Mouse (Mus musculus) intestine, embryonic 16.5 days (tissue): ENCODE data around the gene Rims4. TPM values are rescaled to one million over a fixed set of nuclear protein-coding genes. Genes with fewer than 3 reads are reported as not detected.

ENCODE experiments used
- ATAC-seq: fragments of 200-750 bp; cut with Nextera tagmentation; 2 replicates; pipeline ENCODE4 v1.8.0; 2017; ENCODE audit warnings: moderate TSS enrichment, moderate library complexity
- H3K27ac ChIP-seq: fragments of 300-500 bp; sonication (generic); 2 replicates; pipeline ENCODE4 v1.5.1; 2014; ENCODE audit warnings: mild to moderate bottlenecking, low read length
- H3K27me3 ChIP-seq: fragments of 300-500 bp; sonication (generic); replicated peaks from 2 replicates; pipeline ENCODE4 v1.6.1; 2014; ENCODE audit warnings: low read length, control low read depth, mixed read lengths; ENCODE audit not compliant: control insufficient read depth, insufficient read depth
- H3K36me3 ChIP-seq: fragments of 300-500 bp; sonication (generic); 2 replicates; pipeline ENCODE4 v1.6.1; 2014; ENCODE audit warnings: low read length, control low read depth; ENCODE audit not compliant: control insufficient read depth, insufficient read depth
- H3K4me1 ChIP-seq: fragments of 300-500 bp; sonication (generic); 2 replicates; pipeline ENCODE4 v1.6.1; 2014; ENCODE audit warnings: low read length, control low read depth, mixed read lengths; ENCODE audit not compliant: control insufficient read depth, insufficient read depth
- H3K4me2 ChIP-seq: fragments of 300-500 bp; sonication (generic); 2 replicates; pipeline ENCODE4 v1.6.1; 2014; ENCODE audit warnings: low read depth, low read length, control low read depth
- H3K4me3 ChIP-seq: fragments of 300-500 bp; sonication (generic); 2 replicates; pipeline ENCODE4 v1.5.1; 2014; ENCODE audit warnings: mild to moderate bottlenecking, low read length
- H3K9ac ChIP-seq: fragments of 300-500 bp; sonication (generic); 2 replicates; pipeline ENCODE4 v1.6.1; 2014; ENCODE audit warnings: low read depth, low read length
- H3K9me3 ChIP-seq: fragments of 300-500 bp; sonication (generic); 2 replicates; pipeline ENCODE4 v1.6.1; 2016; ENCODE audit warnings: low read length, control low read depth; ENCODE audit not compliant: control insufficient read depth
- WGBS: fragments of 180-500 bp; shearing (Covaris S2); extraction: QIAGEN DNeasy Blood & Tissue Kit; methylation state at CpG from one replicate; pipeline ENCODE4 v1.1.7; 2014; 5-methylcytosine and 5-hydroxymethylcytosine counted together
- polyA plus RNA-seq: library from polyadenylated mRNA; unstranded; fragments of >200 nt; fragmentation: Nextera tagmentation; extraction: Ambion mirVana; gene quantifications from 2 replicates; pipeline ENCODE4 v1.2.1, GENCODE M21; 2015

Gene Rims4
- polyA plus RNA-seq, 1 experiment from 2014 or later, result 0.35 TPM

DNA sequence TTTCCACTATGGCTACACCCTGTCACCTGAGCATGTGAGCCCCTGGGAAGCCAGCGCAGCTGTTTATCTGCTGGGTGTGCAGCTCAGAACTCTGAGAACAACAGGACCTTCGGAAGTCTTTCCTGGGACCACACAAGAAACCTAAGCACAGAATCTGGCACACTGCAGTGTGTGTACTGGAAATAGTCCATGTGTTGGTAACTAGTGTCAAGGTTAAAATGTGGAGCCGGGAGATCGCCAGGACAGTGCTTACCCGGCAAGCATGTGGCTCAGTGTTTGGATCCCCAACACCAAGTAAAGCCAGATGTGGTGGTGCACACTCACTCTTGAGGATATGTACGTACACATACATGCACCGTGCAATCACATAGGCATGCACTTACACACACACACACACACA, 17.4 kb downstream of the Rims4 start:
- no peaks in the 10 kb centered on the region for H3K9me3 ChIP-seq
- no peak overlapping the region for H3K4me3 ChIP-seq
- H3K27me3 ChIP-seq, result no peaks in the 10 kb centered on the region
- no peak overlapping the region for H3K27ac ChIP-seq
- peaks cover 6% of the 10 kb centered on the region; the same call in 1 of the 2 replicates for H3K4me1 ChIP-seq
- no peak overlapping the region for H3K9ac ChIP-seq
- no peak for ATAC-seq
- WGBS, result 77% methylated on average over 7 of the region's 7 CpGs
- no peak overlapping the region for H3K4me2 ChIP-seq
- no peaks in the 10 kb centered on the region for H3K36me3 ChIP-seq

DNA sequence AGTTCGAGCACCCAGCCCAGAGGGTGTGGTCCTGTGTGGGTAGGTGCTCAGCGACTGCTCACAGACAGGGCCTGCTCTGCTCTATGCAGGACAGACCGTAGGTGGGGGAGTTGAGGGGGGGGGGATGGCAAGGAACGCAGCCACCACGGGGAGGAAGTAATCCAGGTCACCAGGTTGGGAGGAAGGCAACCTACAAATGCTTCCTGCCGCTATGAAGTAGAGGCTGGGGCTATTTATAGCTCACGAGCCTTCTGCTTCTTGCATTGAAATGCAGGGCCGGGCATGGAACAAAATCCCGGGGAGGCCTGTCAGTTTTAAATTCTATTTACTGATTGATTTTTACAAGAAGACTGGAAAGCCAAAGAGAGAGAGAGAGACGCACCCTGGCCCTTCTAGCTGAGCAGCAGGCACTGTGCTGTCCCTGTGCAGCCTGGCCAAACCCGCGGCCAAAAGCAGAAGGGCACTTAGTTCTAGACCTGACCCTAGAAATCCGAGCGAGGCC, 18.5 kb downstream of the Rims4 start:
- Histone ChIP-seq H3K4me2 (no peak overlapping the region), H3K36me3 (no peaks in the 10 kb centered on the region), H3K4me1 (peaks cover 6% of the 10 kb centered on the region; the same call in 1 of the 2 replicates), H3K9me3 (no peaks in the 10 kb centered on the region), H3K27ac (no peak overlapping the region), H3K9ac (no peak overlapping the region), H3K27me3 (no peaks in the 10 kb centered on the region), H3K4me3 (no peak overlapping the region)
- WGBS, result 42% methylated on average over 14 of the region's 14 CpGs
- ATAC-seq, result no peak

DNA sequence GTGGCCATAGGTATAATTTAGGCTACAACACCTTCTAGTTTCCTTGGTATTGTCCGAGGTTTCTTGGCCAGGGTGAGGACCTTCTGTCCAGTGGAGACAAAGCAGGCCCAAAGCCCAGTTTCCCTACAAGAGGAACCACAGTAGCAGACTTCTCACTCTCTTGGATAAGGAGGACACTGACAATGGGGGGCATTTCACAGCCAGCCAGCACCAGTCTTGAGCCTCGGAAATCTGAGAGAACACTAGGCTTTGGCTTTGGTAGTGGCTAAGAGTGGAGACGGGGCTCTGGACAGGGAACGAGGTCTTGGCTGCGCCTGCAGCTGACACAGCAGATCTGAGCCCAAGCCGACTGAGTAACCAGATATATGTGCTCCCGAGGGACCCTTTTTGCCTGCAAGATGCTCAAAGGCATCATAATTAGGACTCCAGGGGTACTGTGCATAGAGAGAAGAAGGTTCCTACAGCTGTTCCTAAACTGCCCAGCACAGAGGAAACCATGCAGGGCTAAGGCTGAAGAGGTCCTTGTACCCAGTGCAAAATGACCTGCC, 20.4 kb downstream of the Rims4 start:
- Histone ChIP-seq H3K27me3 (no peaks in the 10 kb centered on the region), H3K4me3 (no peak overlapping the region), H3K9me3 (no peaks in the 10 kb centered on the region), H3K4me1 (peaks cover 6% of the 10 kb centered on the region; the same call in 1 of the 2 replicates), H3K27ac (no peak overlapping the region), H3K4me2 (no peak overlapping the region), H3K9ac (no peak overlapping the region), H3K36me3 (no peaks in the 10 kb centered on the region)
- ATAC-seq, result no peak
- WGBS, result 79% methylated on average over 7 of the region's 7 CpGs

DNA sequence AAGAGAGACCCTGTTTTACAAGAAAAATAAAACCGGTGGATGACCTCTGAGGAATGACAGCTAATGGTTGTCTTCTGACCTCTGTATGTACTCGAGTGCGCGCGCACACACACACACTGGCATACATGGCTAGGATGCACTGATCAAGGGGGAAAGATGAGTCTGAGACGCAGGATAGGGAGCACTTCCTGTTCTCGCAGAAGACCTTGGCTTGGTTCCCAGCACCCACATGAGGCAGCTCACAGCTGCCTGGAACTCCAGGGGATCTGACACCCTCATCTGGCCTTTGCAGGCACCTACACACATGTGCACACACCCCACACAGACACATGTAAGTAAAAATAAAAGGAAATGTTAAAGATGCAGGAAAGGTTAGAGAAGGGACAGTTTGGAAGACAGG, 21.5 kb downstream of the Rims4 start:
- Histone ChIP-seq H3K4me2 (no peak overlapping the region), H3K27ac (no peak overlapping the region), H3K9ac (no peak overlapping the region), H3K4me1 (peaks cover 6% of the 10 kb centered on the region; the same call in 1 of the 2 replicates), H3K9me3 (no peaks in the 10 kb centered on the region), H3K27me3 (no peaks in the 10 kb centered on the region), H3K36me3 (no peaks in the 10 kb centered on the region), H3K4me3 (no peak overlapping the region)
- WGBS, result 90% methylated on average over 7 of the region's 7 CpGs
- ATAC-seq, result no peak

DNA sequence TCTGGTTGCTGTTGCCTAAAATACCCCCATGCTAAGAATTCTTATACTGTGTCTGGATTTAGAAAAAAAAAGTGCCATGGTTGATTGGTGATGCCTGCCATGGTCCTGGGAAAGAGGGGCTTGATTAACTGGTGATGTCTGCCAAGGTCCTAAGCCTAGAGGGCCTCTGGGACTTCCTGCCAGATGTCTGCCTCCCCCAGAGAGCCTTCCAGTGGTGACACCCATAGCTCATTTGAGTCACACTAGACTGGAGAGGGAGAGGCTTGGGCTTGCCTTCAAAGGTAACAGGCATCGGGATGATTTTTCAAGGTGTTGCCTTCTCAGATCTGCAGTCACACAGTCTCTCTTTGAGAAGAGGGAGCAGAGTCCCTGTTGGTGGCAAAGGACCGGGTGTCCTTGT, 23.3 kb downstream of the Rims4 start:
- Histone ChIP-seq H3K4me3 (no peak overlapping the region), H3K4me1 (peaks cover 5% of the 10 kb centered on the region; the same call in 1 of the 2 replicates), H3K4me2 (no peak overlapping the region), H3K27ac (no peak overlapping the region), H3K27me3 (no peaks in the 10 kb centered on the region), H3K36me3 (no peaks in the 10 kb centered on the region), H3K9me3 (no peaks in the 10 kb centered on the region), H3K9ac (no peak overlapping the region)
- no peak for ATAC-seq
- 64% methylated on average over 2 of the region's 2 CpGs for WGBS

DNA sequence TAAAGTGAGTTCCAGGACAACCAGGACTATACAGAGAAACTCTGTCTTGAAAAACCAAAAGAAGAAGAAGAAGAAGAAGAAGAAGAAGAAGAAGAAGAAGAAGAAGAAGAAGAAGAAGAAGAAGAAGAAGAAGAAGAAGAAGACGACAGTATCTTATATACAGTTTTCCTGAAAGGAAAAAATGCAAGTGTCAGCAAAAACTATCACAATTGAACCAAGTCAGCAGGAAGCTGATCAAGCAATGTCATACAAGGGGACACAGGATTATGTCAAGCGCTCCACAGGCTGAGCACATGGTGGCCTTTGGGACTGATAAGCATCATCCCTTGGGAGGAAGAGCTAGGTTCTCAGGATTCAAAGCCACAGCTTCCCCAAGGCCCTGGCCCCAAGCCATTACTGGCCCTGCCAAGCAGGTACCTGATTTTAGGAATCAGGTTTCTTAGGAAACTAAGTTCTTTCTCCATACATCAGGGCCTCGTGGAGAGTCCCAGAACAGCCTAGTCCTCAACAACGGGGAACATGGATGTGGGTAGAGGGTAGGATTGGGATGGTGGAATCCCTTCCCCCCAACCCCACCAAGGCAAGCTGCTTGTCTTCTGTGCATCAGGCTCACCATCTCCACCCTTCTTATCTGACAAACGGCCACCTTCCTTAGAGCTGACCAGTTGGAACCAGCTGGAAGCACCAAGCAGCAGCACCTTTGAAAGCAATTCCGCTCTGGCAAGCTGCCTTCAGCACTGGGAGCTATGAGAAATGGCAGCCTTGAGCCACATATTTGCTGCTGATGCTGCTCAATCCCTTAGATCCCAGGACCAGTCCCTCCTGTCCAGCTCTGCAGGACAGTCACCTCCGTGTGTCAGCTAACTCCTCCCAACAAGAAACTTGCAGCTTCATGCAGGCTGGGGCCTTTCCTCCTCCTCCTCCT, 24.8 kb downstream of the Rims4 start:
- WGBS, result 58% methylated on average over 7 of the region's 7 CpGs
- ATAC-seq, result no peak
- Histone ChIP-seq H3K4me2 (no peak overlapping the region), H3K27me3 (no peaks in the 10 kb centered on the region), H3K9me3 (no peaks in the 10 kb centered on the region), H3K4me3 (no peak overlapping the region), H3K27ac (no peak overlapping the region), H3K36me3 (no peaks in the 10 kb centered on the region), H3K9ac (no peak overlapping the region), H3K4me1 (no peaks in the 10 kb centered on the region)

DNA sequence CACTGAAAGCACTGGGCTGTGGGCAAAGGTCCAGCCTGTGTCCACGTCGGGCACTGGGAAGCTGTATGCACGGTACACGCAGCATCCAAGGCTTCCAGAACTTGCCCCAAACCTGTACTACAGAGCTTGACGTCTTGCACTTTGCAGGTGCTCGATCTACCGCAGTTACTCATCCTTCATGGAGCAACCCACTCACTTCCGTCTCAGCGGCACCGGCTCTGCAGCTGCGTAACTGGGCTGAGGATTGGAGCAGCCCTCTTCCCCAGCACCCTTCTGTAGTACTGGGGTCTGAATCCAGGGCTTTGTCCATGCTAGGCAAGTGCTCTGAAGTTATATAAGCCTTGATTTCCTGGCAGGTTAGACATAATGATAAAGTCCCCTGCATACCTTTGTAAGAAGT, 27.2 kb downstream of the Rims4 start:
- no peak overlapping the region for H3K4me3 ChIP-seq
- no peak overlapping the region for H3K4me2 ChIP-seq
- no peaks in the 10 kb centered on the region for H3K4me1 ChIP-seq
- WGBS, result 87% methylated on average over 11 of the region's 11 CpGs
- no peak for ATAC-seq
- no peaks in the 10 kb centered on the region for H3K9me3 ChIP-seq
- H3K9ac ChIP-seq, result no peak overlapping the region
- H3K27ac ChIP-seq, result no peak overlapping the region
- H3K27me3 ChIP-seq, result no peaks in the 10 kb centered on the region
- H3K36me3 ChIP-seq, result no peaks in the 10 kb centered on the region

DNA sequence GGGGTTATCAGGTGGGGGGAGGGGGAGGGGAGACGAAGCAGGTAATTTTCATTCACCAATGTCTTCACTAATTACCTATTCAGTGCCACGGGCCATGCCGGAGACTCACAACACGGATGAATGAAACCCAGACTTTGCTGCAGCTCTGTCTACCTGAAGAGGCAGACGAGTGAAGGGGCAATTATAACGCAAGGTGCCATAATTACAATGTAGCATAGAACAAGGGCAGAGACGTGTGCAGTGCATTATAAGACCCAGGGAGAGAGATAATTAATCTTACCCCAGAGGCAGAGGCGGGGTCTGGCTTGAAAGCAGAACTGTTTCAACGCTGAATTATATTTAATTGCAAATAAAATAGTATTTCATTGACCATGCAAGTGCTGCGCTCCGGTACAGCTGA, 27.9 kb downstream of the Rims4 start:
- Histone ChIP-seq H3K4me1 (no peaks in the 10 kb centered on the region), H3K9me3 (no peaks in the 10 kb centered on the region), H3K4me3 (no peak overlapping the region), H3K9ac (no peak overlapping the region), H3K36me3 (no peaks in the 10 kb centered on the region), H3K27ac (no peak overlapping the region), H3K27me3 (no peaks in the 10 kb centered on the region), H3K4me2 (no peak overlapping the region)
- ATAC-seq, result no peak
- 72% methylated on average over 11 of the region's 11 CpGs for WGBS

DNA sequence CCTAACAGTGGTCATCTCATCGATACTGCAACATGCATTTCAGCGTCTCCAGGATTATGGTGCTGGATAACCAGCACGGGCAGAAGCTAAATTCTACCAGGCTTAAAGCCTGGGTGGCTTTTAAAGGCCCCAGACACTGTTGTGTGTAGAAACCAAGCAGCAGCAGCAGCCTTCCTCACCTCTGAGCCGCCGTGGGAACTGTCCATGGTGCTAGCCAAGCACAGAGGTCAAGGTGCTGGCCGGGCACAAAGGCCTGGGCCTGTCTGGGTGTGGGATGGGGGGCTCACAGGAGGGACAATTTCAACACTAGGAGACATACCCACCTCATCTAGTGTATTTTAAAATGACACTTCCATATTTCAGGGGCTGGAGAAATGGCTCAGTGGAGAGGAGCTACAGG, 29.1 kb downstream of the Rims4 start:
- Histone ChIP-seq H3K27me3 (no peaks in the 10 kb centered on the region), H3K36me3 (no peaks in the 10 kb centered on the region), H3K9me3 (no peaks in the 10 kb centered on the region), H3K4me3 (no peak overlapping the region), H3K9ac (no peak overlapping the region), H3K4me1 (no peaks in the 10 kb centered on the region), H3K4me2 (no peak overlapping the region), H3K27ac (no peak overlapping the region)
- 22% methylated on average over 6 of the region's 6 CpGs for WGBS
- ATAC-seq, result no peak
